Mouse (Mus musculus): ENCODE measurements around the gene Dnmt3c.
"Not testable (repeated sequence)": the region's sequence is repeated elsewhere in the genome, so short reads cannot be mapped to it uniquely, and the experiment has no call there.

- TF ChIP-seq CTCF (IDR thresholded peaks at IDR 0.05; ENCODE audit: low read depth, low read length); POLR2A (IDR thresholded peaks at IDR 0.05; ENCODE audit: extremely low read depth, insufficient read depth, low read length): not testable (repeated sequence)
Measured at GRCm38 (mm10) chr2:153693413-153693812, 3.0 kb upstream of the Dnmt3c start.
